ENCODE assay signal across 9 mouse cellular contexts in genomic region chr16:44767967-44768366, GRCm38 (mm10). TPM values are rescaled to one million over a fixed set of nuclear protein-coding genes. Genes with fewer than 3 reads are reported as not detected.
DNase-seq lines count a peak whose midpoint lies in the region; ATAC-seq and TF ChIP-seq lines count a peak whose summit lies in the region.
"Had no signal": no experiment of that assay in that cellular context is flagged by ENCODE, and none has a peak within 500 bp of the region (broad histone marks: within the 10 kb centered on the region; RNA-seq: fewer than 3 reads in every experiment).

No protein-coding gene starts in this region.

- no peaks in the 10 kb centered on the region for H3K36me3 ChIP-seq in hindbrain, embryonic 14.5 days (replicated peaks; ENCODE audit: control insufficient read depth, insufficient read depth)
- no peaks in the 10 kb centered on the region for H3K36me3 ChIP-seq in hindbrain, embryonic 12.5 days
- H3K36me3 ChIP-seq in limb, embryonic 14.5 days (ENCODE audit: control insufficient read depth, insufficient read depth, low read length) = no peaks in the 10 kb centered on the region
- H3K36me3 ChIP-seq: limb, embryonic 13.5 days had no signal

- H3K9ac ChIP-seq in hindbrain, embryonic 14.5 days = no peak overlapping the region
- H3K9ac ChIP-seq in hindbrain, embryonic 12.5 days = no peak overlapping the region
- no peak overlapping the region for H3K9ac ChIP-seq in limb, embryonic 14.5 days (ENCODE audit: low read depth, low read length, severe bottlenecking)
- H3K9ac ChIP-seq: limb, embryonic 13.5 days had no signal

- no peak overlapping the region for H3K4me3 ChIP-seq in hindbrain, embryonic 14.5 days (replicated peaks; ENCODE audit: low read length)
- H3K4me3 ChIP-seq in hindbrain, embryonic 12.5 days = no peak overlapping the region
- no peak overlapping the region for H3K4me3 ChIP-seq in limb, embryonic 14.5 days (replicated peaks; ENCODE audit: low read length)
- H3K4me3 ChIP-seq: limb, embryonic 13.5 days had no signal

- peak; percentile 62; the same call in 1 of the 2 replicates for ATAC-seq in hindbrain, embryonic 14.5 days (ENCODE audit: low FRiP score)
- no peak for ATAC-seq in hindbrain, embryonic 12.5 days (ENCODE audit: low FRiP score)
- no peak for ATAC-seq in limb, embryonic 14.5 days (ENCODE audit: low FRiP score, low read depth)

- TF ChIP-seq POLR2A in limb, embryonic 14.5 days (IDR thresholded peaks at IDR 0.05; ENCODE audit: borderline replicate concordance, extremely low read depth, insufficient read depth, insufficient read length) = no peak

- no peaks in the 10 kb centered on the region; the same call in 1 of the 2 replicates for H3K27me3 ChIP-seq in hindbrain, embryonic 14.5 days (ENCODE audit: control insufficient read depth, insufficient read depth, low read length)
- H3K27me3 ChIP-seq in hindbrain, embryonic 12.5 days = no peaks in the 10 kb centered on the region
- H3K27me3 ChIP-seq in limb, embryonic 14.5 days (ENCODE audit: control insufficient read depth, insufficient read depth, low read length) = no peaks in the 10 kb centered on the region
- H3K27me3 ChIP-seq: limb, embryonic 13.5 days had no signal

- H3K4me2 ChIP-seq in hindbrain, embryonic 14.5 days (replicated peaks) = no peak overlapping the region
- H3K4me2 ChIP-seq in hindbrain, embryonic 12.5 days (replicated peaks) = no peak overlapping the region
- H3K4me2 ChIP-seq in limb, embryonic 14.5 days (replicated peaks; ENCODE audit: low read depth, low read length, severe bottlenecking) = no peak overlapping the region
- H3K4me2 ChIP-seq: limb, embryonic 13.5 days had no signal

- peak; percentile 59 for DNase-seq in hindbrain, embryonic 14.5 days (ENCODE audit: low spot score)
- DNase-seq in A20 (ENCODE audit: low read depth, low spot score) (peak; percentile 53), adipocyte (ENCODE audit: low spot score) (peak; percentile 74)
- DNase-seq in limb, embryonic 14.5 days (ENCODE audit: low spot score) = peak; percentile 25
- no peak for DNase-seq in urinary bladder, postnatal 25 days (ENCODE audit: low spot score)
- DNase-seq in heart, adult 11 months = no peak
- no peak for DNase-seq in right cerebral cortex, postnatal 25 days

- WGBS in hindbrain, embryonic 14.5 days = 50% methylated on average over 2 of the region's 2 CpGs
- 63% methylated on average over 2 of the region's 2 CpGs for WGBS in hindbrain, embryonic 12.5 days
- 47% methylated on average over 2 of the region's 2 CpGs for WGBS in limb, embryonic 14.5 days

- H3K4me1 ChIP-seq in hindbrain, embryonic 14.5 days (replicated peaks; ENCODE audit: control insufficient read depth, insufficient read depth, low read length) = no peaks in the 10 kb centered on the region
- H3K4me1 ChIP-seq in hindbrain, embryonic 12.5 days = no peaks in the 10 kb centered on the region
- no peaks in the 10 kb centered on the region for H3K4me1 ChIP-seq in limb, embryonic 14.5 days (ENCODE audit: control insufficient read depth, insufficient read depth, low read length)
- H3K4me1 ChIP-seq: limb, embryonic 13.5 days had no signal

- H3K27ac ChIP-seq in hindbrain, embryonic 14.5 days = no peak overlapping the region
- H3K27ac ChIP-seq in hindbrain, embryonic 12.5 days = no peak overlapping the region
- no peak overlapping the region for H3K27ac ChIP-seq in limb, embryonic 14.5 days (replicated peaks; ENCODE audit: low read depth, low read length)
- H3K27ac ChIP-seq: limb, embryonic 13.5 days had no signal

- no peaks in the 10 kb centered on the region for H3K9me3 ChIP-seq in hindbrain, embryonic 14.5 days (ENCODE audit: control insufficient read depth, low read length)
- H3K9me3 ChIP-seq in hindbrain, embryonic 12.5 days (replicated peaks) = no peaks in the 10 kb centered on the region
- H3K9me3 ChIP-seq in limb, embryonic 14.5 days (ENCODE audit: control insufficient read depth, low read length) = no peaks in the 10 kb centered on the region
- H3K9me3 ChIP-seq: limb, embryonic 13.5 days had no signal

RNA-seq across cellular contexts. Expression of gene Cd200r1, which starts 2.4 kb away (rescaled TPM):
- polyA plus RNA-seq in hindbrain, embryonic 14.5 days (2014; fragmentation: Nextera tagmentation; extraction: Ambion mirVana) = 0.50 and 0.91 TPM in 2 replicates
- polyA plus RNA-seq in hindbrain, embryonic 12.5 days (2016; fragmentation: Nextera tagmentation; extraction: Ambion mirVana) = 0.52 and 0.96 TPM in 2 replicates
- 0.86 and 1.1 TPM in 2 replicates for polyA plus RNA-seq in limb, embryonic 14.5 days (2012; rRNA removed)
- 2.7 and 2.8 TPM in 2 replicates for polyA plus RNA-seq in limb, embryonic 14.5 days (2014; fragmentation: Nextera tagmentation; extraction: Ambion mirVana)

RNA-seq across cellular contexts. Expression of gene Gtpbp8, which starts 21.8 kb away (rescaled TPM):
- 41.5 and 43.8 TPM in 2 replicates for polyA plus RNA-seq in hindbrain, embryonic 14.5 days (2014; fragmentation: Nextera tagmentation; extraction: Ambion mirVana)
- polyA plus RNA-seq in hindbrain, embryonic 12.5 days (2016; fragmentation: Nextera tagmentation; extraction: Ambion mirVana) = 34.3 and 37.9 TPM in 2 replicates
- polyA plus RNA-seq in limb, embryonic 14.5 days (2012; rRNA removed) = 12.1 and 12.5 TPM in 2 replicates
- polyA plus RNA-seq in limb, embryonic 14.5 days (2014; fragmentation: Nextera tagmentation; extraction: Ambion mirVana) = 27.2 and 28.4 TPM in 2 replicates

RNA-seq across cellular contexts. Expression of gene Cd200r4, which starts 43.6 kb away (rescaled TPM):
- polyA plus RNA-seq in hindbrain, embryonic 14.5 days (2014; fragmentation: Nextera tagmentation; extraction: Ambion mirVana) = 0.16 TPM in 1 of 2 replicates, not detected in the other
- polyA plus RNA-seq in hindbrain, embryonic 12.5 days (2016; fragmentation: Nextera tagmentation; extraction: Ambion mirVana) = not detected in 2 replicates
- polyA plus RNA-seq in limb, embryonic 14.5 days (2012; rRNA removed) = 0.54 and 0.57 TPM in 2 replicates
- 0.15 and 0.43 TPM in 2 replicates for polyA plus RNA-seq in limb, embryonic 14.5 days (2014; fragmentation: Nextera tagmentation; extraction: Ambion mirVana)

RNA-seq across cellular contexts. Expression of gene Nepro, which starts 43.9 kb away (rescaled TPM):
- polyA plus RNA-seq in hindbrain, embryonic 14.5 days (2014; fragmentation: Nextera tagmentation; extraction: Ambion mirVana) = 4.4 and 5.4 TPM in 2 replicates
- 9.4 and 9.9 TPM in 2 replicates for polyA plus RNA-seq in hindbrain, embryonic 12.5 days (2016; fragmentation: Nextera tagmentation; extraction: Ambion mirVana)
- 10.6 and 13.0 TPM in 2 replicates for polyA plus RNA-seq in limb, embryonic 14.5 days (2012; rRNA removed)
- polyA plus RNA-seq in limb, embryonic 14.5 days (2014; fragmentation: Nextera tagmentation; extraction: Ambion mirVana) = 7.9 and 8.1 TPM in 2 replicates

Comparison
In these comparisons a context has a peak if more than half of its experiments do, and no peak if none do; other contexts are left out.
1. DNase-seq: peak in hindbrain, embryonic 14.5 days (single experiment), A20 (single experiment), adipocyte (single experiment) and limb, embryonic 14.5 days (single experiment); none in urinary bladder, postnatal 25 days (single experiment), heart, adult 11 months (single experiment) and right cerebral cortex, postnatal 25 days (single experiment).